In genomic region chr7:127925252-127925651, GRCm38 (mm10) we compare ENCODE assay signal across 12 mouse cellular contexts. TPM values are rescaled to one million over a fixed set of nuclear protein-coding genes. Genes with fewer than 3 reads are reported as not detected.
DNase-seq lines count a peak whose midpoint lies in the region; ATAC-seq and TF ChIP-seq lines count a peak whose summit lies in the region.
"Had no signal": no experiment of that assay in that cellular context is flagged by ENCODE, and none has a peak within 500 bp of the region (broad histone marks: within the 10 kb centered on the region; RNA-seq: fewer than 3 reads in every experiment).

No protein-coding gene starts in this region.

- H3K36me3 ChIP-seq in embryonic facial prominence, embryonic 10.5 days (replicated peaks), result peaks cover 69% of the 10 kb centered on the region
- H3K36me3 ChIP-seq in midbrain, postnatal 0 days (ENCODE audit: insufficient read depth, low read length), result peaks cover 38% of the 10 kb centered on the region

- peaks cover 35% of the 10 kb centered on the region for H3K4me1 ChIP-seq in embryonic facial prominence, embryonic 10.5 days
- no peaks in the 10 kb centered on the region for H3K4me1 ChIP-seq in midbrain, postnatal 0 days (ENCODE audit: insufficient read depth, low read length)

- DNase-seq in embryonic facial prominence, embryonic 10.5 days (ENCODE audit: low spot score), result peak; percentile 44
- DNase-seq in gonadal fat pad, adult 2 months (ENCODE audit: low read depth), result peak; percentile 96
- peak; percentile 89 for DNase-seq in kidney, postnatal 10 days
- peak; percentile 87 for DNase-seq in lung, postnatal 36 days
- DNase-seq in midbrain, postnatal 0 days (ENCODE audit: low spot score), result no peak
- DNase-seq in gastrocnemius, adult 8-10 months (ENCODE audit: low spot score in 2 of 2), result no peak

- peak overlapping the region; percentile 17; the same call in 1 of the 2 replicates for H3K4me3 ChIP-seq in embryonic facial prominence, embryonic 10.5 days
- no peak overlapping the region for H3K4me3 ChIP-seq in midbrain, postnatal 0 days (ENCODE audit: low read depth, low read length)
- H3K4me3 ChIP-seq: heart, embryonic 12.5 days; left cerebral cortex, adult 2 months had no signal

- no peak overlapping the region for H3K9ac ChIP-seq in midbrain, postnatal 0 days (replicated peaks; ENCODE audit: low read length, poor library complexity, severe bottlenecking)
- H3K9ac ChIP-seq: heart, embryonic 12.5 days; liver, embryonic 14.5 days had no signal

- H3K27me3 ChIP-seq in embryonic facial prominence, embryonic 10.5 days (replicated peaks; ENCODE audit: low read depth, poor library complexity, severe bottlenecking), result peaks cover 30% of the 10 kb centered on the region
- H3K27me3 ChIP-seq in midbrain, postnatal 0 days (ENCODE audit: insufficient read depth, low read length), result peaks cover 11% of the 10 kb centered on the region; the same call in 1 of the 2 replicates

- H3K9me3 ChIP-seq in embryonic facial prominence, embryonic 10.5 days, result no peaks in the 10 kb centered on the region
- no peaks in the 10 kb centered on the region for H3K9me3 ChIP-seq in midbrain, postnatal 0 days (ENCODE audit: low read length)
- H3K9me3 ChIP-seq: heart, embryonic 12.5 days had no signal

- no peak overlapping the region for H3K4me2 ChIP-seq in midbrain, postnatal 0 days (ENCODE audit: low read depth, low read length, poor library complexity, severe bottlenecking)
- H3K4me2 ChIP-seq: heart, embryonic 12.5 days had no signal

- H3K27ac ChIP-seq in embryonic facial prominence, embryonic 10.5 days (replicated peaks), result peak overlapping the region; percentile 70
- no peak overlapping the region for H3K27ac ChIP-seq in midbrain, postnatal 0 days (ENCODE audit: low read depth, low read length)
- H3K27ac ChIP-seq: hindbrain, postnatal 0 days; left cerebral cortex, adult 2 months; liver, embryonic 14.5 days had no signal

- WGBS in embryonic facial prominence, embryonic 10.5 days, result 57% methylated on average over 5 of the region's 5 CpGs
- 70% methylated on average over 5 of the region's 5 CpGs for WGBS in midbrain, postnatal 0 days

- no peak for TF ChIP-seq CTCF in midbrain, postnatal 0 days (IDR thresholded peaks at IDR 0.05)

- no peak for ATAC-seq in midbrain, postnatal 0 days (ENCODE audit: low FRiP score)
- no peak for ATAC-seq in cerebellum, adult (ENCODE audit: insufficient number of reproducible peaks, low FRiP score, low TSS enrichment)
- ATAC-seq: hindbrain, postnatal 0 days had no signal

RNA-seq across cellular contexts. Expression of gene Prss8, which starts 4.7 kb away (rescaled TPM):
- 14.8 and 15.8 TPM in 2 replicates for polyA plus RNA-seq in embryonic facial prominence, embryonic 10.5 days (2016; fragmentation: Nextera tagmentation; extraction: Ambion mirVana)
- 80.4 and 83.4 TPM in 2 replicates for polyA plus RNA-seq in gonadal fat pad, adult 2 months (2012; rRNA removed)
- total RNA-seq in midbrain, postnatal 0 days (2014; rRNA removed), result 0.90 and 2.7 TPM in 2 replicates
- 0.37 and 0.69 TPM in 2 replicates for polyA plus RNA-seq in midbrain, postnatal 0 days (2015; fragmentation: Nextera tagmentation; extraction: Ambion mirVana)
- not detected for total RNA-seq in gastrocnemius, adult 8-10 months (2022)
- total RNA-seq: monocyte, adult 5-6 weeks had no signal

RNA-seq across cellular contexts. Expression of gene Kat8, which starts 12.9 kb away (rescaled TPM):
- 48.7 and 49.6 TPM in 2 replicates for polyA plus RNA-seq in embryonic facial prominence, embryonic 10.5 days (2016; fragmentation: Nextera tagmentation; extraction: Ambion mirVana)
- 15.9 and 16.4 TPM in 2 replicates for polyA plus RNA-seq in gonadal fat pad, adult 2 months (2012; rRNA removed)
- 28.1 and 33.7 TPM in 2 replicates for total RNA-seq in midbrain, postnatal 0 days (2014; rRNA removed)
- 34.8 TPM in 2 replicates for polyA plus RNA-seq in midbrain, postnatal 0 days (2015; fragmentation: Nextera tagmentation; extraction: Ambion mirVana)
- total RNA-seq in gastrocnemius, adult 8-10 months (2022), result 10 to 100 TPM; 20.8 to 30.8 (median 23.0) TPM

RNA-seq across cellular contexts. Expression of gene Prss36, which starts 21.3 kb away (rescaled TPM):
- 10.7 and 12.9 TPM in 2 replicates for polyA plus RNA-seq in embryonic facial prominence, embryonic 10.5 days (2016; fragmentation: Nextera tagmentation; extraction: Ambion mirVana)
- 23.6 and 29.7 TPM in 2 replicates for polyA plus RNA-seq in gonadal fat pad, adult 2 months (2012; rRNA removed)
- total RNA-seq in midbrain, postnatal 0 days (2014; rRNA removed), result 6.1 and 20.1 TPM in 2 replicates
- polyA plus RNA-seq in midbrain, postnatal 0 days (2015; fragmentation: Nextera tagmentation; extraction: Ambion mirVana), result 13.3 and 15.5 TPM in 2 replicates
- total RNA-seq in gastrocnemius, adult 8-10 months (2022), result 1 to 10 TPM; 5.7 to 8.9 (median 7.9) TPM
- total RNA-seq: monocyte, adult 5-6 weeks had no signal

RNA-seq across cellular contexts. Expression of gene Bckdk, which starts 21.4 kb away (rescaled TPM):
- polyA plus RNA-seq in embryonic facial prominence, embryonic 10.5 days (2016; fragmentation: Nextera tagmentation; extraction: Ambion mirVana), result 111 and 119 TPM in 2 replicates
- 118 and 137 TPM in 2 replicates for polyA plus RNA-seq in gonadal fat pad, adult 2 months (2012; rRNA removed)
- 47.8 and 77.7 TPM in 2 replicates for total RNA-seq in midbrain, postnatal 0 days (2014; rRNA removed)
- polyA plus RNA-seq in midbrain, postnatal 0 days (2015; fragmentation: Nextera tagmentation; extraction: Ambion mirVana), result 52.7 and 63.7 TPM in 2 replicates
- 100 to 1,000 TPM; 163 to 190 (median 180) TPM for total RNA-seq in gastrocnemius, adult 8-10 months (2022)

RNA-seq across cellular contexts. Expression of gene Vkorc1, which starts 29.8 kb away (rescaled TPM):
- 47.6 and 59.1 TPM in 2 replicates for polyA plus RNA-seq in embryonic facial prominence, embryonic 10.5 days (2016; fragmentation: Nextera tagmentation; extraction: Ambion mirVana)
- 246 and 309 TPM in 2 replicates for polyA plus RNA-seq in gonadal fat pad, adult 2 months (2012; rRNA removed)
- 22.7 and 30.3 TPM in 2 replicates for total RNA-seq in midbrain, postnatal 0 days (2014; rRNA removed)
- polyA plus RNA-seq in midbrain, postnatal 0 days (2015; fragmentation: Nextera tagmentation; extraction: Ambion mirVana), result 61.2 and 62.8 TPM in 2 replicates
- 1 to 10 TPM; 5.3 to 9.9 (median 8.6) TPM for total RNA-seq in gastrocnemius, adult 8-10 months (2022)

Comparison
In these comparisons a context has a peak if more than half of its experiments do, and no peak if none do; other contexts are left out.
1. DNase-seq: peak in embryonic facial prominence, embryonic 10.5 days (single experiment), gonadal fat pad, adult 2 months (single experiment), kidney, postnatal 10 days (single experiment) and lung, postnatal 36 days (single experiment); none in midbrain, postnatal 0 days (single experiment) and gastrocnemius, adult 8-10 months (0 of 2).